Mouse (Mus musculus) heart, embryonic 11.5 days (tissue): ENCODE data around the gene Zfp422. TPM values are rescaled to one million over a fixed set of nuclear protein-coding genes. Genes with fewer than 3 reads are reported as not detected.

ENCODE experiments used
- microRNA-seq: library from miRNA; unstranded; fragments of <30 nt; microRNA quantifications from one replicate; pipeline ENCODE4, GENCODE M21; 2016; ENCODE audit warnings: borderline number of aligned reads
- polyA plus RNA-seq: library from polyadenylated mRNA; unstranded; fragments of >200 nt; fragmentation: Nextera tagmentation; extraction: Ambion mirVana; gene quantifications from 2 replicates; pipeline ENCODE4 v1.2.1, GENCODE M21; 2014

Gene Zfp422
- polyA plus RNA-seq, 1 experiment from 2014 or later = 104 TPM

Small RNA genes lying within 50 kb of the gene (microRNA-seq; reads per million reads assigned to microRNA genes)
- 0.54 reads per million for gene Mir7043

Other genes with a start within 250 kb of the Zfp422 start
- 2.7 and 4.3 TPM in 2 replicates for gene Alox5, start 167.8 kb downstream of the Zfp422 start, polyA plus RNA-seq
- not detected in 2 replicates for gene Olfr211, start 139.9 kb downstream of the Zfp422 start, polyA plus RNA-seq
- gene Olfr212, start 122.5 kb downstream of the Zfp422 start, polyA plus RNA-seq = 0.17 TPM in 1 of 2 replicates, not detected in the other
- not detected in 2 replicates for gene Olfr213, start 90.5 kb downstream of the Zfp422 start, polyA plus RNA-seq
- 0.39 TPM in 2 replicates for gene Gm5580, start 77.9 kb downstream of the Zfp422 start, polyA plus RNA-seq
- gene Olfr214, start 74.8 kb downstream of the Zfp422 start, polyA plus RNA-seq = not detected in 2 replicates
- not detected in 2 replicates for gene Olfr215, start 44.8 kb downstream of the Zfp422 start, polyA plus RNA-seq
- 4.1 and 5.9 TPM in 2 replicates for gene Depp1, start 21.6 kb upstream of the Zfp422 start, polyA plus RNA-seq
- 5.7 and 6.9 TPM in 2 replicates for gene Rassf4, start 45.0 kb upstream of the Zfp422 start, polyA plus RNA-seq
- gene Tmem72, start 87.9 kb upstream of the Zfp422 start, polyA plus RNA-seq = 0.06 TPM in 2 replicates